ENCODE assay signal across 14 mouse cellular contexts in the genomic region with DNA sequence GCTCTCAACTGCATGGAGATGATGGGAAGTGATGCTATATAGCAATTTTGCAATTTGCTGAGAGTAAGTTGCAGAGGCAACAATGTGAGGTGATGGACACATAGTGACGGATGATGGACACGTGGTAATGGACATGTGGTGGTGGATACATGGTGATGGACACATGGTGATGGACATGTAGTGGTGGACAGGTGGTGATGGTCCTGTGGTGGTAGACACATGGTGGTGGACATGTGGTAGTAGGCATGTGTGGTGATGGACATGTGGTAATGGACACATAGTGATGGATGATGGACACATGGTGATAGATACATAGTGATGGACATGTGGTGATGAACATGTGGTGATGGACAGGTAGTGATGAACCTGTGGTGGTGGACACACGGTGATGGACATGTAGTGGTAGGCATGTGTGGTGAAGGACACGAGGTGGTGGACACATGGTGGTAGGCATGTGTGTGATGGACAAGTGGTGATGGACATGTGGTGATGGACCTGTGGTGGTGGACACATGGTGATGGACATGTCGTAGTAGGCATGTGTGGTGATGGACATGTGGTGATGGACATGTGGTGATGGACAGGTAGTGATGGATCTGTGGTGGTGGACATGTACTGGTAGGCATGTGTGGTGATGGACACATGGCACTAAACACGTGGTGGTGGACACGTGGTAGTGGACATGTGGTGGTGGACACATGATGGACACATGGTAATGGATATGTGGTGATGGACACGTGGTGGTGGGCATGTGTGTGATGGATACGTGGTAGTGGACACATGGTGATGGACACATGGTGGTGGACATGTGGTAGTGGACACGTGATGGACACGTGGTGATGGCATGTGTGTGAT.
A peak's percentile ranks its signal among the peaks of the same experiment; 100 is the strongest.
DNase-seq lines count a peak whose midpoint lies in the region; ATAC-seq and TF ChIP-seq lines count a peak whose summit lies in the region.
"Had no signal": no experiment of that assay in that cellular context is flagged by ENCODE, and none has a peak within 500 bp of the region (broad histone marks: within the 10 kb centered on the region; RNA-seq: fewer than 3 reads in every experiment).

No protein-coding gene starts in this region.

- no peak for TF ChIP-seq CTCF in lung, embryonic 14.5 days (IDR thresholded peaks at IDR 0.05; ENCODE audit: low read depth)

- H3K4me2 ChIP-seq in forebrain, embryonic 11.5 days (ENCODE audit: low read depth, low read length, severe bottlenecking), result no peak overlapping the region
- no peak overlapping the region for H3K4me2 ChIP-seq in forebrain, embryonic 13.5 days
- H3K4me2 ChIP-seq in lung, embryonic 14.5 days, result no peak overlapping the region
- H3K4me2 ChIP-seq in embryonic facial prominence, embryonic 15.5 days (replicated peaks), result no peak overlapping the region
- no peak overlapping the region for H3K4me2 ChIP-seq in neural tube, embryonic 14.5 days (ENCODE audit: low read depth, low read length)
- H3K4me2 ChIP-seq: liver, embryonic 15.5 days had no signal

- H3K27ac ChIP-seq in forebrain, embryonic 11.5 days (ENCODE audit: low read depth, low read length), result no peak overlapping the region
- no peak overlapping the region for H3K27ac ChIP-seq in forebrain, embryonic 13.5 days
- H3K27ac ChIP-seq in lung, embryonic 14.5 days (ENCODE audit: low read depth), result no peak overlapping the region
- no peak overlapping the region for H3K27ac ChIP-seq in embryonic facial prominence, embryonic 15.5 days (replicated peaks)
- H3K27ac ChIP-seq in neural tube, embryonic 14.5 days (ENCODE audit: low read depth, low read length), result no peak overlapping the region
- H3K27ac ChIP-seq: liver, embryonic 15.5 days had no signal

- H3K4me1 ChIP-seq in forebrain, embryonic 11.5 days (replicated peaks; ENCODE audit: control insufficient read depth, insufficient read depth, low read length), result no peaks in the 10 kb centered on the region
- no peaks in the 10 kb centered on the region for H3K4me1 ChIP-seq in forebrain, embryonic 13.5 days
- H3K4me1 ChIP-seq in lung, embryonic 14.5 days (ENCODE audit: insufficient read depth), result no peaks in the 10 kb centered on the region
- H3K4me1 ChIP-seq in embryonic facial prominence, embryonic 15.5 days, result no peaks in the 10 kb centered on the region
- no peaks in the 10 kb centered on the region for H3K4me1 ChIP-seq in neural tube, embryonic 14.5 days (ENCODE audit: control insufficient read depth, insufficient read depth, low read length)
- H3K4me1 ChIP-seq: liver, embryonic 15.5 days had no signal

- WGBS in forebrain, embryonic 11.5 days, result 94% methylated on average over 11 of the region's 11 CpGs
- WGBS in forebrain, embryonic 13.5 days, result 95% methylated on average over 11 of the region's 11 CpGs
- 90% methylated on average over 11 of the region's 11 CpGs for WGBS in lung, embryonic 14.5 days
- WGBS in embryonic facial prominence, embryonic 15.5 days, result 93% methylated on average over 11 of the region's 11 CpGs
- 94% methylated on average over 11 of the region's 11 CpGs for WGBS in neural tube, embryonic 14.5 days

- no peak for DNase-seq in forebrain, embryonic 11.5 days (ENCODE audit: low spot score)
- no peak for DNase-seq in lung, embryonic 14.5 days
- no peak for DNase-seq in lung, postnatal 36 days
- DNase-seq in thymus, postnatal 4 days, result no peak
- DNase-seq in cerebellum, adult 9-11 months, result no peak
- DNase-seq: adrenal gland, postnatal 10 days; cerebellum, postnatal 14 days; heart, postnatal 14 days; kidney, adult 9 months; layer of hippocampus, adult 9-11 months had no signal

- ATAC-seq in forebrain, embryonic 11.5 days (replicated peaks; ENCODE audit: low FRiP score), result peak; percentile 33; the same call in 1 of the 2 replicates
- no peak for ATAC-seq in forebrain, embryonic 13.5 days
- peak; percentile 31 for ATAC-seq in lung, embryonic 14.5 days (ENCODE audit: insufficient read depth)
- 0 out of 2 replicates have a peak, but pooled peaks have one; percentile 43 for ATAC-seq in embryonic facial prominence, embryonic 15.5 days (ENCODE audit: insufficient number of reproducible peaks, low FRiP score, low TSS enrichment, low read depth)
- ATAC-seq in neural tube, embryonic 14.5 days (ENCODE audit: low read depth), result peak; percentile 28; the same call in 1 of the 2 replicates

- H3K9ac ChIP-seq in forebrain, embryonic 11.5 days (ENCODE audit: low read length), result no peak overlapping the region
- H3K9ac ChIP-seq in forebrain, embryonic 13.5 days, result no peak overlapping the region
- no peak overlapping the region for H3K9ac ChIP-seq in lung, embryonic 14.5 days
- H3K9ac ChIP-seq in embryonic facial prominence, embryonic 15.5 days, result no peak overlapping the region
- H3K9ac ChIP-seq in neural tube, embryonic 14.5 days (replicated peaks; ENCODE audit: low read depth, low read length), result no peak overlapping the region
- H3K9ac ChIP-seq: liver, embryonic 15.5 days had no signal

- H3K9me3 ChIP-seq in forebrain, embryonic 11.5 days (ENCODE audit: control insufficient read depth, low read length), result no peaks in the 10 kb centered on the region
- no peaks in the 10 kb centered on the region for H3K9me3 ChIP-seq in forebrain, embryonic 13.5 days (replicated peaks)
- H3K9me3 ChIP-seq in lung, embryonic 14.5 days (ENCODE audit: low read depth, low read length), result no peaks in the 10 kb centered on the region
- H3K9me3 ChIP-seq in embryonic facial prominence, embryonic 15.5 days (replicated peaks), result no peaks in the 10 kb centered on the region
- H3K9me3 ChIP-seq in neural tube, embryonic 14.5 days (ENCODE audit: control insufficient read depth, low read length), result no peaks in the 10 kb centered on the region
- H3K9me3 ChIP-seq: liver, embryonic 15.5 days had no signal

- no peaks in the 10 kb centered on the region for H3K27me3 ChIP-seq in forebrain, embryonic 11.5 days (ENCODE audit: control insufficient read depth, insufficient read depth, low read length)
- no peaks in the 10 kb centered on the region for H3K27me3 ChIP-seq in forebrain, embryonic 13.5 days
- H3K27me3 ChIP-seq in lung, embryonic 14.5 days (ENCODE audit: insufficient read depth, low read length), result no peaks in the 10 kb centered on the region
- H3K27me3 ChIP-seq in embryonic facial prominence, embryonic 15.5 days, result no peaks in the 10 kb centered on the region
- no peaks in the 10 kb centered on the region for H3K27me3 ChIP-seq in neural tube, embryonic 14.5 days (ENCODE audit: control insufficient read depth, insufficient read depth, low read length)
- H3K27me3 ChIP-seq: liver, embryonic 15.5 days had no signal

- H3K4me3 ChIP-seq in forebrain, embryonic 11.5 days (ENCODE audit: low read depth, low read length), result no peak overlapping the region
- H3K4me3 ChIP-seq in forebrain, embryonic 13.5 days, result no peak overlapping the region
- no peak overlapping the region for H3K4me3 ChIP-seq in lung, embryonic 14.5 days (ENCODE audit: low read depth, low read length)
- no peak overlapping the region for H3K4me3 ChIP-seq in embryonic facial prominence, embryonic 15.5 days (replicated peaks)
- H3K4me3 ChIP-seq in neural tube, embryonic 14.5 days (ENCODE audit: low read depth, low read length), result no peak overlapping the region
- H3K4me3 ChIP-seq: liver, embryonic 15.5 days had no signal

- no peaks in the 10 kb centered on the region for H3K36me3 ChIP-seq in forebrain, embryonic 11.5 days (ENCODE audit: control insufficient read depth, insufficient read depth, low read length)
- no peaks in the 10 kb centered on the region for H3K36me3 ChIP-seq in forebrain, embryonic 13.5 days (ENCODE audit: poor library complexity, severe bottlenecking)
- H3K36me3 ChIP-seq in lung, embryonic 14.5 days (ENCODE audit: insufficient read depth), result no peaks in the 10 kb centered on the region
- no peaks in the 10 kb centered on the region for H3K36me3 ChIP-seq in embryonic facial prominence, embryonic 15.5 days
- H3K36me3 ChIP-seq in neural tube, embryonic 14.5 days (ENCODE audit: control insufficient read depth, insufficient read depth, low read length), result no peaks in the 10 kb centered on the region
- H3K36me3 ChIP-seq: liver, embryonic 15.5 days had no signal
